Mouse (Mus musculus): ENCODE data around the gene Fyn.

GRCm38 (mm10) chr10:39412826-39413620 lies 44.4 kb downstream of the Fyn start:
- no peak for TF ChIP-seq CTCF (IDR thresholded peaks at IDR 0.05; ENCODE audit: low read depth, low read length)
- no peak for TF ChIP-seq POLR2A (IDR thresholded peaks at IDR 0.05; ENCODE audit: extremely low read depth, insufficient read depth, low read length)
